Mouse (Mus musculus): Measurements from ENCODE around the gene Setd1a. TPM values are rescaled to one million over a fixed set of nuclear protein-coding genes. Genes with fewer than 3 reads are reported as not detected.

Gene Setd1a
- total RNA-seq, 2 experiments from 2014 or later: 44.5 to 49.4 TPM

DNA sequence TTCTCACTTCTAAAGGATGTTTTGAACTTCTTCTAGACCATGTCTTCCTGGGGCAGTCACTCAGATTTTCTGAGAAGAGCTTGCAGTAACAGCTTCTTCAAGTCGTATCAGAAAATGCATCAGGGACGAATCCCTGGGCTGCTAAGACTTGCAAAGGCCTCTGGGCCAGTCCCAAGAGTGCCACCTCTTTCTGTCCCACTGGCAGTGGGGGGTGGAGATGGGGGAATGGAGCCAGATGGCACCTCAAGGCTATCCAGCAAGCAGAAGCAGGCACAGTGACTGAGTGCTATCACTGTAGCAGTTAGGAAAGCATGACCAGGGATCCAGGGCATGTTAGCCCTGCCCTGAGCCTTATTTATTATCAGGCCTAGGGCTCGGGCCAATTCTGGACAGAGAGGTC is 35.8 kb downstream of the Setd1a start:
- TF ChIP-seq CTCF (conservative IDR thresholded peaks at IDR 0.05): no peak
- DNase-seq (ENCODE audit: low spot score in 2 of 2): no peak
- no peak overlapping the region; the same call in 1 of the 2 replicates for H3K27ac ChIP-seq
- no peak overlapping the region for H3K4me3 ChIP-seq

DNA sequence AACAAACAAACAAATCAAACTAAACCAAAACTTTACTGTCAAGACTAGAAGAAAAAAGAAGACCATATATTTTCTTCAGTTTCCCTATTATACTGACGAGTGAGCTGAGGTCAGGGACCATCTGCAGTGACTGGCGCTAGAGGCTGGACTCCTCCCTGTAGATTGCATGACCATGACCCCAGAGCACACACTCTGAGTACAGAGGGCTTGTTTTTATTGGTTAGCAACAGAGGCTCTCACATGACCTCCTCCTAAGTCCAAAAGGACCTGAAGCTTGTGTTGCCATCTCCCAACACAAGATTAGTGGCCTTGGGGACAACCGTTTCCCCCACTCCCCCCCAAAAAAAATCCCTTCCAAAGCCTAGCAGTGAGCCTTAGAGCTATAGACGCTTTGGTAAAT is 37.4 kb downstream of the Setd1a start:
- DNase-seq (ENCODE audit: low spot score in 2 of 2): no peak
- TF ChIP-seq CTCF (conservative IDR thresholded peaks at IDR 0.05): no peak
- no peak overlapping the region for H3K4me3 ChIP-seq
- peak overlapping the region; percentile 85 for H3K27ac ChIP-seq

GRCm38 (mm10) chr7:127814241-127814921 is 37.9 kb downstream of the Setd1a start:
- Histone ChIP-seq H3K27ac (peak overlapping the region; percentile 85), H3K4me3 (peak overlapping the region; percentile 28)
- peak; percentile 79 to 81 for DNase-seq (ENCODE audit: low spot score in 2 of 2)
- TF ChIP-seq CTCF (conservative IDR thresholded peaks at IDR 0.05): peak; percentile 8; the same call in 1 of the 2 replicates

DNA sequence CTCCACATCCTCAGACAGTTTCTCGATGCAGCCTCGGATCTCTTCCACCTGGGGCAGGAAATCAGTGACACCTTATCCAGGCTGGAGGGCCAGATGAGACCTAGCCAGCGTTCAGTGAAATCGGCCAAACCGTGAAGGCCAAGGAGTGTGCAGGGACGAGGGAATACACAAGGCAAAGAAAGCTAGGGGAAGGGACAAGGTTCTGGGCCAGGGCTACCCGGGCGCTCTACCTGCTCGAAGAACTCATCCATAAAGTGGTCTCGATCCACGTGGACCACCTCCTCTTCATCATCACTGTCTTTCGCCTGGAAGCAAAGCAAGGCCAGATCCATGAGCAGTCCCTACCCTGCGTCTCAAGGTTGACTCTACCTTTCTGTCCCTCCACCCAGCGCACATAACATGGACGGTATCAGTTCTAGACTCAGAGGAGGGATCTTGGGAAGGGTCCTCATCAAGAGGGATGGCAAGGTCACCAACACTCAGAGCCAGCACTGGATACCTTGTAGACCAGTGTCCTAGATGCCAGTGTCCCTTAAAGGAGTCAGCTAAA is 38.7 kb downstream of the Setd1a start:
- no peak for DNase-seq (ENCODE audit: low spot score in 2 of 2)
- no peak overlapping the region for H3K4me3 ChIP-seq
- H3K27ac ChIP-seq: peak overlapping the region; percentile 85
- TF ChIP-seq CTCF (conservative IDR thresholded peaks at IDR 0.05): no peak

- Histone ChIP-seq H3K27ac (peak overlapping the region; percentile 85), H3K4me3 (no peak overlapping the region)
- TF ChIP-seq CTCF (conservative IDR thresholded peaks at IDR 0.05): peak; percentile 47
- peak; percentile 61 to 78 for DNase-seq (ENCODE audit: low spot score in 2 of 2)
Observed at GRCm38 (mm10) chr7:127815954-127816821, 39.7 kb downstream of the Setd1a start.

GRCm38 (mm10) chr7:127817053-127817452 is 40.6 kb downstream of the Setd1a start:
- peak overlapping the region; percentile 51 for H3K27ac ChIP-seq
- H3K4me3 ChIP-seq: no peak overlapping the region
- DNase-seq (ENCODE audit: low spot score in 2 of 2): no peak
- TF ChIP-seq CTCF (conservative IDR thresholded peaks at IDR 0.05): no peak

GRCm38 (mm10) chr7:127817776-127818175 is 41.3 kb downstream of the Setd1a start:
- no peak overlapping the region for H3K4me3 ChIP-seq
- no peak for DNase-seq (ENCODE audit: low spot score in 2 of 2)
- H3K27ac ChIP-seq: peak overlapping the region; percentile 51
- TF ChIP-seq CTCF (conservative IDR thresholded peaks at IDR 0.05): no peak

DNA sequence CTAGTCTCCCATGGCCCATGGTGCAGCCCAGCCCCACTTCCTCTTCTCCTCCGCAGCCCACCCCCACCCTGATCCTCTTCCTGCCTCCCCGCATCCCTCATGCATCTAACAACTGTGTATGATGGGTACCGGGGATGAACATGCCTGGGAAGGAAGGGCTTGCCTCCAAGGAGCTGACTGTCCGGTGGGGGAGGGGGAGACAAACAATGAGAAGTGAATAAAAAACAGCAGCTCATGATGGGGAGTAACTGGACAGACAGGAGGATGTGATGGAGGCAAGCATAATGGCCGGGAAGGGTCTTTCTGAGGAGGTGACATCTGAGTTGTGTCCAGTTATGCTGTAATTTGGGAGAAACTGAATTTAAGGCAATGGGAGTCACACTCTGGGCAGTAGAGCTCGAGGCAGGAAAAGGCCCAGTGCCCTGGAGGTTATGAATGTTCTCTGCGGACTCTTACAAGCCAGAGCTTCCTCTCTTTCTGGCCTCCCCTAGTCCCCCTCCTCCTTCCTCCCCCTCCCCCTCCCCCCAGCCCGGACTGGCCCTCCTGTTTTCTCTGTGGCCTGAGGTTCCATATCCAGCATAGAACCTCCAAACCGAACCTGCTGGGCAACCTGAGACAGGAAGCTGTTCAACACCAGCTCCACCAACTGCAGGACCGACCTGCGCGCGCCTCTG is 44.5 kb downstream of the Setd1a start:
- H3K4me3 ChIP-seq: no peak overlapping the region
- H3K27ac ChIP-seq: no peak overlapping the region
- DNase-seq (ENCODE audit: low spot score in 2 of 2): no peak
- no peak for TF ChIP-seq CTCF (conservative IDR thresholded peaks at IDR 0.05)

- Histone ChIP-seq H3K4me3 (peak overlapping the region; percentile 61), H3K27ac (peak overlapping the region; percentile 84; the same call in 1 of the 2 replicates)
- no peak for DNase-seq (ENCODE audit: low spot score in 2 of 2)
- no peak for TF ChIP-seq CTCF (conservative IDR thresholded peaks at IDR 0.05)
Observed at GRCm38 (mm10) chr7:127822494-127822893, 46.0 kb downstream of the Setd1a start.

DNA sequence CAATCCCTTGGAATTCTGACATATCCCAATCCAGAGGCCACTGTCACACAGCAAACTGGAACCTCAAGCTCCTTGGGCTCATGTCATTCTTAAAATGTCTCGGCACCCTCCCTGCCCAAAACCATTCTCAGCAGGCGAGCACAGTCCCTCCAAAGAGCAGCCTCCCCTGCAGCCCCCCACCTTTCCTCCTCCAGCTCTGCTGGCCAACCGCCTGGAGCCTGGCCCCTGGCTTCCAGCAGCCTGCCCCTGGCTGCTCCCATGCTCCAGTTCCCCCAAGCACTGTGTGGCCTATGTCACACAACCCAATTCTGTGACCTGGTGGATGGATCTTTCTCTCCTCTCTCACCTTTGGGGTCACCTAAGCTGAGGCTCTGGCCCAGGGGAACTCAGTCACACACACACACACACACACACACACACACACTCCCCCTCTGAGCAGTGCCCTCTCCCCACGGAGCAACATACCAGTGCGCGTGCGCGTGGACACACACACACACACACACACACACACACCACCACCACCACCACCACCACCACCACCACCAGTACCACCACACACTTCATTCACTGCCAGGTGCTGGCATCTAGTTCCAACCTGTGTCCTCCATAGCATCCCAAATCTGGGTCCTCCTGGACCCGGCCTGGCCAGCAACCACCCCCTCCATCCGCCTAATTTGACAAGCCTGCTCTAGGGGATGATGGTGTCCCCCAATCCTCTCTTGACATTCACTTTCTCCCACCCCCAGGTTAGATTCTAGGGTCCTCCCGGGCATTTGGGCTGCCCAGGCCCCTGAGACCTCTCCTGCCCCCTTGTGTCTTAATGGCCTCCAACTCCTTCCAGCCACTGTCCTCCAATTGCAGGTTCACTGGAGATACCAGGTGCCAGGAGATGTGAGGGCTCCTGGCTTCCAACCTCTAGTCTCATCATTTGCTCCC is 47.0 kb downstream of the Setd1a start:
- DNase-seq (ENCODE audit: low spot score in 2 of 2): peak in 1 of 2 experiments; percentile 52
- peak overlapping the region; percentile 96 for H3K27ac ChIP-seq
- H3K4me3 ChIP-seq: peak overlapping the region; percentile 75
- peak; percentile 40 for TF ChIP-seq CTCF (conservative IDR thresholded peaks at IDR 0.05)

DNA sequence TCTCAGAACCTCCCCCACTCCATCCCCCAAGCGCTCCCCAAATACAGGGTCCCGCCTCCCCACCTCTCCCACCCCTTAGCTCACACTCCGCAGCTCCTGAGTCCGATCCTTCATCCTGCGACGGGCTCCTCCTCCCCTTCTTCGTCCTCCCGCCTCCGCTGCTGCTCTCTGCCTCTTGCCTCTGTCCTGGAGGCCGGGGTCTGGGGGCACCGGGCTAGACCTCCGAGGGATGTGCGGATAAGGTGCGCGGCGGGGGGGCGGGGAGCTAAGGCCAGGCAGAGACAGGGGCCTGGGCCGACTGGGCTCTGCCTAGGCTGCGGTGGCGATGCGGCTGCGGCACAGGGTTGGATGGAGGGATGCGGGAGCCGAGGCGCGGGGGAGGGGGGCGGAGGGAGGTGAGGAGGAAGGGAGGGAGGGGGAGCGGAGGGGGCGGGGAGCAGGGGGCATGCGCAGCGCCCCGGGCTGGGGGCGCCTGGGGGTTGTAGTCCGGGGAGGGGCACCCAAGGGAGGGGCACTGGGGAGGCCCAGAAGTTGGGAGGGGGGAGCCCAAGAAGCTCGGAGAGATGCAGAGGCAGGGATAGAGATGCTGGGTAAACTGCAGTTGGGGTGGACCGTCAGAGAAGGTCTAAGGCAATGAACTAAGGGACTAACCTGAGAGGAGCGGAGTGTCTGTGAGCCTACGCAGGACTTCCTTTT is 47.9 kb downstream of the Setd1a start, which contains the start of the genes Stx4a and Stx1b:
TSS of gene Stx4a (plus strand) at position 119 of the 696 bp plus-strand sequence.
TSS of gene Stx1b (minus strand) at position 374 of the 696 bp plus-strand sequence.
- peak within 1 kb of the TSS; percentile 96 for H3K27ac ChIP-seq
- H3K4me3 ChIP-seq: peak within 1 kb of the TSS; percentile 75
- no peak for TF ChIP-seq CTCF (conservative IDR thresholded peaks at IDR 0.05)
- DNase-seq (ENCODE audit: low spot score in 2 of 2): peak; percentile 72 to 77

Measured in layer of hippocampus, adult 2 months (tissue).